Mouse (Mus musculus) liver, postnatal 0 days (tissue): ENCODE results near the gene Kl.

Source experiments
- CTCF ChIP-seq: sonication (generic); IDR thresholded peaks from 2 replicates; pipeline ENCODE4 v1.5.1; 2016; ENCODE audit warnings: antibody characterized with exemption, low read depth
- EP300 ChIP-seq: IDR thresholded peaks from 2 replicates; pipeline ENCODE4 v1.6.1; 2016; ENCODE audit warnings: antibody characterized with exemption, low read depth, mild to moderate bottlenecking

GRCm38 (mm10) chr5:151023461-151023860 is 71.1 kb downstream of the Kl start:
- no peak for TF ChIP-seq EP300
- no peak for TF ChIP-seq CTCF
